ENCODE assay signal across 27 mouse cellular contexts in the genomic region with DNA sequence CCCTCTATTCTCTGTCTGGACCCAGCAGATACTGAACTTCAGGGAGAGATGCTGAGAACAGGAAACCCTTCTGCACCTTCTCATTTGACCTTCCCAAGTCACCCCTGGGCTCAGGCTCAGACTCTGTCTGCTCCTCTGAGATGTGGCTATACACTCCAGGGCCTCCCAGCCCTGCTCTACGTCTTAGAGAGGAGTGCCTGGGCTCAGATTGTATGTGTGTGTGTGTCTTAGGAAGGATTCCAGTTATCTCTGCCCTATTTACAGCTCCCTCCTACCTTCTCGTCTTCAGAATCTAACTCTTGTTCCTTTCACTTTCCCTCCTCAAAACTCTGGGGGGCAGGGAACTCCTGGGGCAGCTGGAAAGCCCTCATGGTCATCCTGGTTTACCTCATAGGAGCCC. TPM values are rescaled to one million over a fixed set of nuclear protein-coding genes. Genes with fewer than 3 reads are reported as not detected.
DNase-seq lines count a peak whose midpoint lies in the region; ATAC-seq lines count a peak whose summit lies in the region.
"Had no signal": no experiment of that assay in that cellular context is flagged by ENCODE, and none has a peak within 500 bp of the region (broad histone marks: within the 10 kb centered on the region; RNA-seq: fewer than 3 reads in every experiment).

No protein-coding gene starts in this region.

- peaks cover 13% of the 10 kb centered on the region for H3K4me1 ChIP-seq in intestine, embryonic 15.5 days (replicated peaks)
- peaks cover 9% of the 10 kb centered on the region for H3K4me1 ChIP-seq in limb, embryonic 13.5 days
- H3K4me1 ChIP-seq: forebrain, embryonic 15.5 days; heart, embryonic 13.5 days; hindbrain, embryonic 13.5 days; lung, embryonic 15.5 days; megakaryocyte, embryonic 14.5 days; midbrain, embryonic 13.5 days had no signal

- H3K4me2 ChIP-seq in intestine, embryonic 15.5 days (replicated peaks) = peak overlapping the region; percentile 33
- 0 out of 2 replicates have a peak overlapping the region, but pooled peaks have one; percentile 7 for H3K4me2 ChIP-seq in limb, embryonic 13.5 days (replicated peaks)
- H3K4me2 ChIP-seq: forebrain, embryonic 15.5 days; heart, embryonic 13.5 days; hindbrain, embryonic 13.5 days; limb, embryonic 15.5 days; lung, embryonic 15.5 days; midbrain, embryonic 13.5 days had no signal

- peak; percentile 86 for ATAC-seq in frontal cortex, adult (ENCODE audit: low TSS enrichment)
- no peak for ATAC-seq in intestine, embryonic 15.5 days
- ATAC-seq in limb, embryonic 13.5 days (ENCODE audit: low FRiP score, low read depth) = no peak
- ATAC-seq: forebrain, embryonic 15.5 days; midbrain, embryonic 13.5 days had no signal

- no peak overlapping the region for H3K9ac ChIP-seq in intestine, embryonic 15.5 days
- no peak overlapping the region for H3K9ac ChIP-seq in limb, embryonic 13.5 days
- H3K9ac ChIP-seq: forebrain, embryonic 15.5 days; heart, embryonic 13.5 days; hindbrain, embryonic 13.5 days; limb, embryonic 15.5 days; liver, embryonic 14.5 days; lung, embryonic 15.5 days; midbrain, embryonic 13.5 days had no signal

- no peaks in the 10 kb centered on the region for H3K27me3 ChIP-seq in intestine, embryonic 15.5 days (replicated peaks)
- no peaks in the 10 kb centered on the region for H3K27me3 ChIP-seq in limb, embryonic 13.5 days
- H3K27me3 ChIP-seq: forebrain, embryonic 15.5 days; heart, embryonic 13.5 days; hindbrain, embryonic 13.5 days; limb, embryonic 15.5 days; lung, embryonic 15.5 days; midbrain, embryonic 13.5 days had no signal

- no peaks in the 10 kb centered on the region for H3K36me3 ChIP-seq in intestine, embryonic 15.5 days
- H3K36me3 ChIP-seq in limb, embryonic 13.5 days = no peaks in the 10 kb centered on the region
- H3K36me3 ChIP-seq: forebrain, embryonic 15.5 days; heart, embryonic 13.5 days; hindbrain, embryonic 13.5 days; limb, embryonic 15.5 days; lung, embryonic 15.5 days; midbrain, embryonic 13.5 days had no signal

- H3K27ac ChIP-seq in intestine, embryonic 15.5 days = no peak overlapping the region
- no peak overlapping the region; the same call in 1 of the 2 replicates for H3K27ac ChIP-seq in limb, embryonic 13.5 days
- H3K27ac ChIP-seq: forebrain, embryonic 15.5 days; heart, embryonic 13.5 days; hindbrain, embryonic 13.5 days; limb, embryonic 15.5 days; liver, embryonic 14.5 days; lung, embryonic 15.5 days; midbrain, embryonic 13.5 days had no signal

- 24% methylated on average over 2 of the region's 2 CpGs for WGBS in intestine, embryonic 15.5 days
- WGBS in limb, embryonic 13.5 days = 53% methylated on average over 2 of the region's 2 CpGs

- H3K4me3 ChIP-seq in intestine, embryonic 15.5 days (replicated peaks) = no peak overlapping the region
- H3K4me3 ChIP-seq in limb, embryonic 13.5 days = no peak overlapping the region
- H3K4me3 ChIP-seq: forebrain, embryonic 15.5 days; heart, embryonic 13.5 days; hindbrain, embryonic 13.5 days; limb, embryonic 15.5 days; lung, embryonic 15.5 days; megakaryocyte, embryonic 14.5 days; midbrain, embryonic 13.5 days; myocyte had no signal

- no peak for DNase-seq in frontal cortex, postnatal 10 days (ENCODE audit: low spot score in 2 of 2)
- DNase-seq in telencephalon, adult 2 months (ENCODE audit: low read depth, low spot score) = peak; percentile 10
- DNase-seq in cerebellum, adult 9-10 months = no peak
- DNase-seq in adrenal gland, postnatal 4 days (ENCODE audit: low spot score in 2 of 2) = no peak
- no peak for DNase-seq in thymus, postnatal 14 days
- DNase-seq: adrenal gland, postnatal 36 days; cerebellum, adult 11-12 months; gastrocnemius, postnatal 25 days; heart, adult 18-20 months; heart, postnatal 14 days; kidney, adult 9 months; kidney, postnatal 14 days; thymus, adult 18-20 months; thymus, postnatal 4 days had no signal

- no peaks in the 10 kb centered on the region for H3K9me3 ChIP-seq in intestine, embryonic 15.5 days
- no peaks in the 10 kb centered on the region for H3K9me3 ChIP-seq in limb, embryonic 13.5 days
- H3K9me3 ChIP-seq: forebrain, embryonic 15.5 days; heart, embryonic 13.5 days; hindbrain, embryonic 13.5 days; limb, embryonic 15.5 days; lung, embryonic 15.5 days; midbrain, embryonic 13.5 days had no signal

RNA-seq across cellular contexts. Expression of a gene that starts 0.6 kb away (rescaled TPM):
- 0.58 and 0.93 TPM in 2 replicates for polyA plus RNA-seq in intestine, embryonic 15.5 days (2015; fragmentation: Nextera tagmentation; extraction: Ambion mirVana)
- 0.55 and 1.2 TPM in 2 replicates for polyA plus RNA-seq in limb, embryonic 13.5 days (2015; fragmentation: Nextera tagmentation; extraction: Ambion mirVana)
- total RNA-seq in adrenal gland, postnatal 4 days (2021) = under 1 TPM; 0.31 to 0.51 TPM
- polyA plus RNA-seq: forebrain, embryonic 15.5 days; neural tube, embryonic 14.5 days had no signal

RNA-seq across cellular contexts. Expression of a gene that starts 47.4 kb away (rescaled TPM):
- 426 and 441 TPM in 2 replicates for polyA plus RNA-seq in intestine, embryonic 15.5 days (2015; fragmentation: Nextera tagmentation; extraction: Ambion mirVana)
- 1,212 and 1,268 TPM in 2 replicates for polyA plus RNA-seq in limb, embryonic 13.5 days (2015; fragmentation: Nextera tagmentation; extraction: Ambion mirVana)
- 100 to 1,000 TPM; 223 to 254 TPM for total RNA-seq in adrenal gland, postnatal 4 days (2021)
